Mouse (Mus musculus): ENCODE results near the gene Opn3.

Gene Opn3

DNA sequence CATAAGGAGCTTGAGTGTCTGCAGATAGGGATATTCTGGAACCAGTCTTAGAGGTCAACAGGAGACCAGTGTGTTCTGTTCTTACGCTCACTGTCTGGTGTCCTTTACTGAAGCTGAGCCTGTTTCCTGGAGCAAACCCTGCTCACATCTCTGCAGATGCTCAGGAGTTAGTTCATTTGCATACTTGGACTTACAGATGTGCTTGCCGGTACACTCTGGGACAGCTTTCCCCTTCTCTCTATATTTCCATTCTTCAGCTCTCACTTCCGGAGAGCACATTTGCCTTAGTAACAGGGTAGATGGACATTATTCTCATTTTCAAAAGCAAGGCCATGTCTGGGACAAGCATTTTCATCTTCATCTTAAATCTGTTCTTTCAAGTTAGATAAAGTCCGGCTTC lies 44.0 kb downstream of the Opn3 start:
- no peak for DNase-seq (ENCODE audit: low read depth)

DNA sequence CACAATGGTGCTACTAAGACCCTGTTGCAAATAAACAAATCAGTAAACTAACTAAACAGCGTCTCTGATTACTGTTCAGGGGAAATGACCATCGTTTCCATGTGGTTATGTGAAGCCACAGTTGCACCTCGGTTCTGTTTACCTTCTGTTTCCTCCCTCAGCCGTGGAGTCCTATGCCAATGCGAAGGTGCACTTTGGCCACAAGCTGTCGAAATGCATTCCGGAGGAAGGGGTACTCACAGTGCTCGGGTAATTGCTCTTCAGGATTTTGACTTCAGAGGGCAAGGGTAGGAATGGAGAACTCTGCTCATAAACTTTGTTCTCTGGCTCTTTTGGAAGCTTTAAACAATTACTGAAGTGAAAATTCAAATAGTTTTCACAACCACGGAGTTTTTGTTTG lies 45.6 kb downstream of the Opn3 start:
- no peak for DNase-seq (ENCODE audit: low read depth)

DNA sequence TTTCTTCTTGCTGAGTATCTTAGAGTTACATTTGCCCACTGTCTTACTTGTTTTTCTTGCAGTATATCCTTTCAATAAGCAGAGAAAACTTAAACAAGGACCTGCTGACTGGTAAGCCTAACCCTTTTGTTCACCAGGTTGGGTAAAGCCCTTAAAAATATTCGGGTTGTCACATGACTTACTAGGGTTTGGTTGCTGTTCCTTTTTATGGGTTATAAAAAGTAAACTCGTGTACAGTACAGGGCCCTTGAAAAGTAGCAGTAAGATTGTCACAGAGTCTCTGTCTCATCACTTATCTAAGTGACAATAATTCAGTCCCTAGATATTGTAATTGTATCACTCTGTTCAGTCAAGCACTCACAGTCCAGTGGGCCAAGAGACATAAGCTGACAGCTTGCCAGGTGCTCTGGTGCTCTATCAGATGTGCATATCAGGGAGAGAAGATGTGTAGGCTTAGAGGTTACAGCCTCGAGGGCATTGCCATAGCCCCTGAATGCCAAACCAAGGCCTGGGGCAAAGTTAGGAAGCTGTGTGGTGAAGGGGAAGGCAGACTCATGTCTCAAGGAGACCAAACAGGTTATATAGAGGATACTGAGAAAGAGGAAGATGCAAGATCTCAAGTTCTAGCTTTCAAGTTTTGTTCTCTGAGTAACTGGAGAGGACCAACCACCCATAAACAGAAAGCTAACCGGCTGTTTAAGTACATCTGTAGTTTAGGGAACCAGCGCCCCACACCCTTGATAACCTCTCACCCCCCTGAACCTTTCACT lies 48.9 kb downstream of the Opn3 start:
- DNase-seq (ENCODE audit: low read depth) = no peak

DNA sequence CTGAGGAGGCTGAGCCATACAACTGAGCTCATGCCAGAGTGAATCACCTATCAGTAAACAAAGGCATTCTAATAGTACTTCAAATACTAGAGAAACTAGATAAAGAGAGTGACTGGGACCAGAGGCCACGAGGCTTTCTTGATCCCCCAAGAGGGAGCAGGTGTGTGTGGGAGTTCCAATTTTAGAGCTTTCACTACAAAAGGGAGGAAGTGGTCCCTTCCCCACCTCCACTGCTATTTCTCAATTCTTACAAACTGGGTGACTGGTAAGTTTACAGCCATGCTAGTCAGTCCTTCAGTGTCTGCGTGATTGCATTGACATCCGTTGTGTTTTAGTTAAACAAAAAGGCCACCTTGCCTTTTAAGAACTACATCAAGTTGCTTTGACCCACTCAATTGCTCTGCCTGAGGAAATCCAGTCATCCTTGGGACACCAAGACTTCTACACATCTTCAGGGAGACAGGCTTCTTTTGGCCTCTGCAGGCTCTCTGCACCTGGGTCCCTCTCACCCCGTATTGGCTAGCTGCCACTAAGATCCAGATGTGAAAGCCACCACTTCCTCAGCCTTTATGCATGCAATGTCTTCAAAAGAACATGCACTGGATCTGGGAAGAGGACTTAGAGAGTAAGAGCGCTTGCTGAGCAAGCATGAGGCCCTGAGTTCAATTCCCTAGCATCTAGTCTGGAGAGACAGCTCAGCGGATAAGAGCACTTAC lies 52.0 kb downstream of the Opn3 start:
- DNase-seq (ENCODE audit: low read depth) = no peak

DNA sequence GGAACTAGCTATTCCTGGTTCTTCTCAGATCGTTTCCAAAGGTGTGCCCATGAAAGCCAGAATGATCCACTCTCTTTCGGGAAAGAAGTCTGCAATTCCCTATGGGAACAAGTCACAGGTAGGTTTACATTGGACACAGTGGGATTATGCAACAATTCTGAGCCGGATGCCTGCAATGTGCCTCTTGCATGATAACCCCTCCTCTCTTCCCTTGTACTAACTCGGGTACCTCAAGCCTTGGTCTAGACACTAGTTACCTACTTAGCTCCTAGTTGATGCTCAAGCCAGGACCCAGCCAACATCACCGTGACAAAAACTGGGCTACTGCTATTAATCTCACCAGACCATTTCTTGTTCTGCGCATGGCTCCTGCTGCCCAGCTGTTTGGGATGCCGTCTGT lies 53.5 kb downstream of the Opn3 start:
- DNase-seq (ENCODE audit: low read depth) = no peak

DNA sequence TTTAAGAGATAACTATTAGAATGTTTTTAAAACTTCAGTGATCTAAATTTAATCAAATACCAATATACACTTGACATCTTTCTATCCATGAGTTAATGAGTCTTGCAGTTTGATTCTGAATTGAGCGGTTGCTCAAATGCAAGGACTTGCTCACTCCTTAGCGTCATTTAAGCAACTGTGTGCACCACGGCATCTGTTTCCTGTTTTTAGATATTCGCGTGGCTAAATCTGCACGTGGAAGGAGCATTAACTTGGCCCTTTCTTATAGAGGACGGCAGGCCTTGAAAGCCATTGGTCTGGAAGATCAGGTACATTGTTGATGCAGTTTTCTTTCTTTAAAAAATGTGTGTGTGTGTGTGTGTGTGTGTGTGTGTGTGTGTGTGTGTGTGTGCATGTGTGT lies 54.9 kb downstream of the Opn3 start:
- no peak for DNase-seq (ENCODE audit: low read depth)

DNA sequence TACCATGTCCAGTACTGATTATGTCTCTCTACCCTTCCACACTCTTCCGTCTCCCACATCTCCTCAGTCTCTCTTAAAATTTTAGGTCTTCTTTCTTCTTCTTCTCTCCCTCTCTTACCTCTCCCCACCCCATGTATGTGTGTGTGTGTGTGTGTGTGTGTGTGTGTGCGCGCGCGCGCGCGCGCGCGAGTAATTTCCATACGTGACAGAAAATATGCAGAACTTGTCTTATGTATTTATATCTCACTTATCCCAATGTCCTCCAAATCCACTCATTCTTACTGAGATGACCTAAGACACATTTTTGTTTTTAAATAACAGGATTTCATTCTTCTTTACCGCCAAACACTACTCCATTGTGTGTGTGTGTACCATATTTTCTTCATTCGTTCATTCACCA lies 60.1 kb downstream of the Opn3 start:
- DNase-seq (ENCODE audit: low read depth) = no peak

DNA sequence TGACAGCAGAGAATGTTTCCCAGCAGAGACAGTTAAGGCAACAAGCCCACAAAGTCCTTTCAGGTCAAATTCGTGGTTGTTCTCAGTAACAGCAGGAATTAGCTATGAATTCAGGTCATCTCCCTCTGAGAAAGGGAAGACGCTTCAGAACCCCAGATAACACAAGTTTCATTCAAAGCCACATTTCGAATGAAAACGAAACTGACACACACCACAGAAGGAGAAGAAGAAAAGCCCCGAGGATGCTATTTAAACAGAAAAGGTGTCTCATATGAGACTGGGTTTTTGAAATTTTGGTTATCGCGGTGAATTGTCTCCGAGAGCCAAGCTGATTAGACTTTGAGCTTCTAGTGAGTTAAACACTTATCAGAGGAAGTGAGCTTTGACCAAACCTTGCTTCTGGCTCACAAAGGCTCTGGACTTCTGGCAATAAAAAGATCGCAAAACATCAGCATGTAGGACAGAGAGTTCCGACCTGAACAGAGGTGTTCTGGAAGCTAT lies 60.8 kb downstream of the Opn3 start:
- DNase-seq (ENCODE audit: low read depth) = no peak

DNA sequence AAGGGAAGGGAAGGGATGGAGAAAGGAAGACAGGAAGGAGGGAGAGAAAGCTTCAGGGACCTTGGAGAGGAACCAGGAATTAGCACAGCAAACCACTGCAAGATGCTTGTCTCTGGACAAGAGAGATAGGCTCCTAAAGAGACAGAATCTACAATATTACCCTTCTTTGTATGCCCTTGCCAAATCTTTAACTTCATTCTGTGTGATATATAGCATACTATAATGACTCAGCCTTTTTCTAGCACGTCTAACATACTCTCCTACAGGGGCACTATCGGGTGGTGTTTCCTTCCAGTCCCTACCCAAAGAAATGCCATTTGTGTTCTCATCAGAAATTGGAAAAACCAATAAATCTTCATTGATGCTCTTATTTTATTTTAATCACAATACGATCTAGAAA lies 61.5 kb downstream of the Opn3 start:
- no peak for DNase-seq (ENCODE audit: low read depth)

DNA sequence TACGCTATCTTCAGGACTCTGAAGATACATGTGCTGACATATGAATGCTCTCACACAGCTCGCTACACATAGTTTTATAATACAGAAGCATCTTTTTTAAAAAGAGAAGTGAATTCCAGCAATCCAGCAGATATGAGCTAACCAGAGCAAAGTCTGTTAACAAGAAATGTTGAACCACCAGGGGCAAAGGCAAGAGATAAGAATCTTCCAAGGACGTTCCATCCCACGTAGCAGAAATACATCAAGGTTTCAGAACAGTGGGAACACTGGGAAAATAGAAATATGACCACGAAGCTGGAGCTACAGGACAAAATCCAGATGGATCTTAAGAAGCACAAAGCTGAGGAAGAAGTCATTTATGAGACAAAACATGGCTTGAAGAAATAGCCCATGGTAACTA lies 62.2 kb downstream of the Opn3 start:
- no peak for DNase-seq (ENCODE audit: low read depth)

DNA sequence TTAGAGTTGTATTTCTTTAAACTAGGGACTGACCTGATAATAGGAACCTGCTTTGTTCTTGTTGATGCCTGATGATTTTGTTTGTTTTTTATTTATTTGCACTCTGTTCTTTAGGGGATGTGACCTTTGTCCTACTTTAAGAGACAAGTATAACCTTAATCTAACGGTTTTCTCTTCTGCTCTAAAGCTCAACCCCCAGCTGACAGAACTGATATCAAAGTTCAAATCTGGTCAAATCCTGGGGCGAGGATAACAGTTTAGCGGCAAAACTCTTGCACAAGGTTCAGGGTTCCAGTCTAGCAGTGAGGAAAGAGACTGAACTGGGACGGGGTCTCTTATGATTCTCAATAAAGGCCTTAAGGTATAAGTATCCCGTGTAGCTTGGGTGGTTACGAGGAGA lies 63.3 kb downstream of the Opn3 start:
- DNase-seq (ENCODE audit: low read depth) = no peak

DNA sequence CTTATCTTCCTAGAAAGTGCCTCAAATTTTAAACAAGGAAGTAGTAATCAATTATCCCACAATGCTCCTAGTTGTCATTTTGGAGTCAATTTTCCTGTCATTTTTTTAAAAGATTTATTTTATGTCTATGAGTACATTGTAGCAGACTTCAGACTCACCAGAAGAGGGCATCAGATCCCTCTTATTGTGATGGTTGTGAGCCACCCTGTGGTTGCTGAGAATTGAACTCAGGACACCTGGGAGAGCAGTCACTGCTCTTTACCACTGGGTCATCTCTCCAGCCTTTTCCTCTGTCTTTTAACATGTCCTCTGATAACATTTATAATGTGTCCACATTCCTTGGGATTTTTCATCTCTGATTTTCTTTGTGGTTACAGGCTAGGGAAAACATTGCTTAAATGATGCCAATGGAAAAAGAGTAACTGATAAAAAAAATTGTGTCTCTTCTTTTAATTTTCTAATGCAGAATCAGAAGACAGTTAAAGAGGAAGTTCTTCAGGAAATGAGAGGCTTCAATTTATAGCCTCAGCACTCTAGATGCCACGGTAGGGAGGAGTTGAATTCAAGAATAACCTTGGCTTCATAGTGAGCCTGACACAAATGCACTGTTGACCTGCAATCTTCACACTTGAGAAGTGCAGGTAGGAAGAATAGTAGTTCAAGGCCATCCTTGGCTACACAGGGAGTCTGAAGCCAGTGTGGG lies 66.4 kb downstream of the Opn3 start:
- DNase-seq (ENCODE audit: low read depth) = no peak

DNA sequence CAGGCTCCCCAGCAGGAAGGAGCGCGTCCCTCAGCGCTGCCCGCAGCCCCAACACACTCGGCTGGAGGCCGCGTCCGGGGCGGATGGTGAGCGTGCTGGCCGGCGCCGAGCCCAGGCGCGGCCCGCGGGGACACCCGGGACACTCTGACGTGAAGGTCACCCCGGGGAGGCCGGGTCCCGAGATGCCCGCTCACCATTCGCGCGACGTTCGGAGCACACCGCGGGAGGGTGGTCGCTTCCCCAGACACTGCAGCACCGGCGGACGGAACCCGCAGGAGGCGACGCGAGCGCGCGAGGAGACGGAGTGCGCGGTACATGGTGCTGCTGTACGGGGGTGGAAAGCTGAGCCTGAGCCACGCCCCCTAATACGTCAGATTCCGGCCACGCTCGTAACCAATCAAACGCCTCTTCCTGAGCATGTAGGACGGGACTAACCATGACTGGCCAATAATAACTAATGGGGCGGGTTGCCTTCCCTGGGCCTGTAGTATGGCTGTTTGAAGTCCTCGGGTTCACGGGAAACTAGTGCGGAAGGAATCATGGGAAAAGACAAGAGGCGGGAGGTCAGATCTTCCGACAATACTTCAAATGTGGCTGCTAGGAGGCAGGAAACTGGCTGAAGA lies 67.2 kb downstream of the Opn3 start, which contains the start of gene Fh1:
Fh1 (minus strand) TSS at position 379 of the 623 bp plus-strand sequence.
- DNase-seq (ENCODE audit: low read depth) = peak; percentile 93

DNA sequence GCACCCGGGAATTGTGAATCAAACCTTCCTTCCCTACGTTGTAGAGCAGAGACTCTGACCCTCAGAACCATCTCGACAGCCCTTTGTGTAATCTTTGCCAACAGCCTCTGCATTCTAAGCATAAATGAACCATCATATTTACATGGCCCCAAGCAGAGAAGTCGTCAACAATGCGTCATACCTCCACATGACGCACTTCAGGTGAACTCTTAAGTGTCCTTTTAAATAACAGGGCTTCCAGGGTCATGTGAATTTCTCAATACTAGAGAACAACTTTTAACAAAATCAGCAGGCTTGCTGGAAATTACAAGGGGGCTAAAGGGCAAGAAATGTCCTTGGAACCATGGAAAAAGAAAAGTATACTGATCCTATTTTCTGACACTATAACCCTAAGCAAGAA lies 68.9 kb downstream of the Opn3 start:
- no peak for DNase-seq (ENCODE audit: low read depth)

DNA sequence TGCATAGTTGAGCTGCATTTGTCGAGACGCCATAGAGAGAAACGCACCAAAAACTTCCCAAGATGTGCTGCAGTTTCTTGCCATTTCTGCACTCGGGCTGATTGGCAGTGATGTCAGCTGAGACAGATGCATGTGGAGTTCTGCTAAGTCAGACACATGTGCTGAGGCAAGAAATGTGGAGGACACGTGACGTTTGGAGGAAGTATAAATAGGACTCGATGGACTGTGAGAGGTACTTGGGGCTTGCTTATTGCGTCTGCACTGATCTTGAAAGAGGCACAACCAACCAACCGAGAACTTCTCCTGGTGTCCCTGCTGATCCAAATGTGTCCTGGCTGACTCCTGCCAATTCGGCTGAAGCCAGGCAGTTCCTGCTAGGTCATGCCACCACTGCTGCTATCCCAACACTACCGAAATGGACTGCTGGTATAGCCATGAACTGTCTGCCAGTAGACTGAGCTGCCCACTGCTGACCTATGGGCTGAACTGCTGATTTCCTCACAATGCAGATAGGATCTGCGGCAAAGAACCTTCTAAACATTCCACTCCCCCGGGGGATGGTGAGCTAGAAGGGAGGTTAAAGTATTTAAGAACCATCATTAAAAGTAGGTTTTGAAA lies 72.7 kb downstream of the Opn3 start, which contains the start of gene Kmo:
Kmo (plus strand) TSS at position 568 of the 618 bp plus-strand sequence.
- DNase-seq (ENCODE audit: low read depth) = no peak

DNA sequence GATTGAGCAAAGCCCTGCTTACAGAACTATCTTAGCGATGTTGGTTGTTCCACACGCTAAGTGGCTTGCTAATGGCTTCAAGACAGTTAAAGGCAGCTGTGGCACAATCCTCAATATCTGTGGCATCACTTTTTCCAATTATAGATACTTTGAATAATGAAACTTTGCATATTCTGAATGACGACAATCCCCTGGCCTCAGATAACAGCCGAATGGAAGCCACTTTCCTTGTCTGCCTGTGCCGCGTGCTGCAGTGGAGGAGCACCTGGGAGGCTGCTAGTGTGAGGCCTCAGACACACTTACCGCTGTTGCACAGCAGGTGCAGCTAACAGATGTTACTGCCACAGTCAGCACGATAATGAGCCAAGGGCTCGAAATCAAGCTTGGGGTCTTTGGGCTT lies 77.6 kb downstream of the Opn3 start:
- DNase-seq (ENCODE audit: low read depth) = no peak

Measured in c-Kit-positive CD71-negative TER-119-negative erythroid progenitor cells, embryonic 14.5 days (primary cell).